16 mouse cellular contexts compared by ENCODE assay signal in genomic region chr9:40675203-40675958, GRCm38 (mm10). TPM values are rescaled to one million over a fixed set of nuclear protein-coding genes. Genes with fewer than 3 reads are reported as not detected.
DNase-seq lines count a peak whose midpoint lies in the region; ATAC-seq and TF ChIP-seq lines count a peak whose summit lies in the region.
"Had no signal": no experiment of that assay in that cellular context is flagged by ENCODE, and none has a peak within 500 bp of the region (broad histone marks: within the 10 kb centered on the region; RNA-seq: fewer than 3 reads in every experiment).

No protein-coding gene starts in this region.

- no peaks in the 10 kb centered on the region for H3K36me3 ChIP-seq in hindbrain, postnatal 0 days (ENCODE audit: insufficient read depth, low read length)
- H3K36me3 ChIP-seq in hindbrain, embryonic 10.5 days, result no peaks in the 10 kb centered on the region
- H3K36me3 ChIP-seq in midbrain, embryonic 10.5 days, result no peaks in the 10 kb centered on the region
- H3K36me3 ChIP-seq in midbrain, embryonic 13.5 days, result no peaks in the 10 kb centered on the region
- no peaks in the 10 kb centered on the region for H3K36me3 ChIP-seq in intestine, embryonic 16.5 days (ENCODE audit: control insufficient read depth, insufficient read depth, low read length)
- no peaks in the 10 kb centered on the region for H3K36me3 ChIP-seq in stomach, postnatal 0 days (ENCODE audit: control insufficient read depth, insufficient read depth, low read length)
- H3K36me3 ChIP-seq in midbrain, embryonic 15.5 days (replicated peaks), result no peaks in the 10 kb centered on the region
- H3K36me3 ChIP-seq: forebrain, embryonic 10.5 days; limb, embryonic 12.5 days had no signal

- H3K9ac ChIP-seq in hindbrain, postnatal 0 days (replicated peaks; ENCODE audit: low read length), result no peak overlapping the region
- no peak overlapping the region for H3K9ac ChIP-seq in midbrain, embryonic 13.5 days (replicated peaks)
- H3K9ac ChIP-seq in intestine, embryonic 16.5 days (ENCODE audit: low read depth, low read length), result no peak overlapping the region
- H3K9ac ChIP-seq in stomach, postnatal 0 days (ENCODE audit: low read length), result no peak overlapping the region
- no peak overlapping the region for H3K9ac ChIP-seq in midbrain, embryonic 15.5 days
- H3K9ac ChIP-seq: limb, embryonic 12.5 days had no signal

- TF ChIP-seq EP300 in stomach, postnatal 0 days (optimal IDR thresholded peaks at IDR 0.05), result no peak

- ATAC-seq in hindbrain, postnatal 0 days, result no peak
- no peak for ATAC-seq in midbrain, embryonic 13.5 days
- peak; percentile 64 for ATAC-seq in intestine, embryonic 16.5 days
- peak; percentile 67; the same call in 1 of the 2 replicates for ATAC-seq in stomach, postnatal 0 days (ENCODE audit: low FRiP score, low TSS enrichment)
- no peak for ATAC-seq in midbrain, embryonic 15.5 days (replicated peaks)

- H3K9me3 ChIP-seq in hindbrain, postnatal 0 days (ENCODE audit: low read length), result no peaks in the 10 kb centered on the region
- no peaks in the 10 kb centered on the region for H3K9me3 ChIP-seq in hindbrain, embryonic 10.5 days
- H3K9me3 ChIP-seq in midbrain, embryonic 10.5 days (replicated peaks), result no peaks in the 10 kb centered on the region
- H3K9me3 ChIP-seq in midbrain, embryonic 13.5 days, result no peaks in the 10 kb centered on the region
- no peaks in the 10 kb centered on the region for H3K9me3 ChIP-seq in intestine, embryonic 16.5 days (ENCODE audit: control insufficient read depth, low read length)
- H3K9me3 ChIP-seq in stomach, postnatal 0 days (ENCODE audit: control insufficient read depth, low read length), result no peaks in the 10 kb centered on the region
- H3K9me3 ChIP-seq in midbrain, embryonic 15.5 days, result no peaks in the 10 kb centered on the region
- H3K9me3 ChIP-seq: forebrain, embryonic 10.5 days; limb, embryonic 12.5 days had no signal

- peak overlapping the region; percentile 8; the same call in 1 of the 2 replicates for H3K27ac ChIP-seq in hindbrain, postnatal 0 days
- H3K27ac ChIP-seq in hindbrain, embryonic 10.5 days, result no peak overlapping the region
- H3K27ac ChIP-seq in midbrain, embryonic 10.5 days (replicated peaks), result 0 out of 2 replicates have a peak overlapping the region, but pooled peaks have one; percentile 13
- H3K27ac ChIP-seq in midbrain, embryonic 13.5 days, result no peak overlapping the region
- peak overlapping the region; percentile 89 for H3K27ac ChIP-seq in intestine, embryonic 16.5 days (ENCODE audit: low read length)
- H3K27ac ChIP-seq in stomach, postnatal 0 days (replicated peaks), result peak overlapping the region; percentile 71
- H3K27ac ChIP-seq in midbrain, embryonic 15.5 days, result no peak overlapping the region
- H3K27ac ChIP-seq: forebrain, embryonic 10.5 days; limb, embryonic 12.5 days had no signal

- peaks cover 12% of the 10 kb centered on the region for H3K4me1 ChIP-seq in hindbrain, postnatal 0 days (ENCODE audit: insufficient read depth, low read length)
- peaks cover 25% of the 10 kb centered on the region for H3K4me1 ChIP-seq in hindbrain, embryonic 10.5 days (replicated peaks)
- peaks cover 18% of the 10 kb centered on the region for H3K4me1 ChIP-seq in midbrain, embryonic 10.5 days
- H3K4me1 ChIP-seq in midbrain, embryonic 13.5 days (replicated peaks), result peaks cover 13% of the 10 kb centered on the region
- peaks cover 14% of the 10 kb centered on the region for H3K4me1 ChIP-seq in intestine, embryonic 16.5 days (ENCODE audit: control insufficient read depth, insufficient read depth, low read length)
- no peaks in the 10 kb centered on the region for H3K4me1 ChIP-seq in stomach, postnatal 0 days (replicated peaks; ENCODE audit: control insufficient read depth, insufficient read depth)
- H3K4me1 ChIP-seq in midbrain, embryonic 15.5 days, result peaks cover 9% of the 10 kb centered on the region

- DNase-seq in hindbrain, postnatal 0 days (ENCODE audit: low spot score), result no peak
- DNase-seq in hindbrain, embryonic 10.5 days (ENCODE audit: low spot score), result no peak
- DNase-seq in midbrain, embryonic 10.5 days (ENCODE audit: low spot score), result no peak
- DNase-seq in stomach, postnatal 0 days (ENCODE audit: low spot score), result no peak
- no peak for DNase-seq in layer of hippocampus, postnatal 25 days (ENCODE audit: extremely low spot score in 1 of 2, low spot score in 1 of 2)
- DNase-seq: right cerebral cortex, adult 18-20 months had no signal

- TF ChIP-seq CTCF in hindbrain, postnatal 0 days (IDR thresholded peaks at IDR 0.05; ENCODE audit: low read depth), result no peak
- no peak for TF ChIP-seq CTCF in stomach, postnatal 0 days (IDR thresholded peaks at IDR 0.05; ENCODE audit: low read depth)

- no peak overlapping the region for H3K4me3 ChIP-seq in hindbrain, postnatal 0 days (ENCODE audit: low read length)
- no peak overlapping the region for H3K4me3 ChIP-seq in hindbrain, embryonic 10.5 days
- H3K4me3 ChIP-seq in midbrain, embryonic 10.5 days, result no peak overlapping the region
- no peak overlapping the region for H3K4me3 ChIP-seq in midbrain, embryonic 13.5 days (replicated peaks)
- H3K4me3 ChIP-seq in intestine, embryonic 16.5 days (ENCODE audit: low read length), result no peak overlapping the region
- H3K4me3 ChIP-seq in stomach, postnatal 0 days (ENCODE audit: low read depth, low read length), result no peak overlapping the region
- no peak overlapping the region for H3K4me3 ChIP-seq in midbrain, embryonic 15.5 days
- H3K4me3 ChIP-seq: forebrain, embryonic 10.5 days; limb, embryonic 12.5 days had no signal

- H3K4me2 ChIP-seq in hindbrain, postnatal 0 days (ENCODE audit: low read depth, low read length), result no peak overlapping the region
- H3K4me2 ChIP-seq in midbrain, embryonic 13.5 days (replicated peaks), result no peak overlapping the region
- H3K4me2 ChIP-seq in intestine, embryonic 16.5 days (ENCODE audit: low read depth, low read length), result 0 out of 2 replicates have a peak overlapping the region, but pooled peaks have one; percentile 12
- H3K4me2 ChIP-seq in stomach, postnatal 0 days (replicated peaks; ENCODE audit: low read depth), result no peak overlapping the region
- no peak overlapping the region for H3K4me2 ChIP-seq in midbrain, embryonic 15.5 days
- H3K4me2 ChIP-seq: limb, embryonic 12.5 days had no signal

- WGBS in hindbrain, postnatal 0 days, result 78% methylated on average over 12 of the region's 12 CpGs
- WGBS in hindbrain, embryonic 10.5 days, result 76% methylated on average over 12 of the region's 12 CpGs
- 79% methylated on average over 12 of the region's 12 CpGs for WGBS in midbrain, embryonic 10.5 days
- WGBS in midbrain, embryonic 13.5 days, result 81% methylated on average over 12 of the region's 12 CpGs
- 44% methylated on average over 12 of the region's 12 CpGs for WGBS in intestine, embryonic 16.5 days
- 41% methylated on average over 12 of the region's 12 CpGs for WGBS in stomach, postnatal 0 days
- 85% methylated on average over 12 of the region's 12 CpGs for WGBS in midbrain, embryonic 15.5 days

- H3K27me3 ChIP-seq in hindbrain, postnatal 0 days (ENCODE audit: insufficient read depth, low read length), result no peaks in the 10 kb centered on the region
- H3K27me3 ChIP-seq in hindbrain, embryonic 10.5 days (ENCODE audit: insufficient read depth, poor library complexity, severe bottlenecking), result no peaks in the 10 kb centered on the region; the same call in 1 of the 2 replicates
- H3K27me3 ChIP-seq in midbrain, embryonic 10.5 days (ENCODE audit: low read depth, poor library complexity, severe bottlenecking), result no peaks in the 10 kb centered on the region
- H3K27me3 ChIP-seq in midbrain, embryonic 13.5 days, result no peaks in the 10 kb centered on the region
- H3K27me3 ChIP-seq in intestine, embryonic 16.5 days (replicated peaks; ENCODE audit: control insufficient read depth, insufficient read depth, low read length), result no peaks in the 10 kb centered on the region
- H3K27me3 ChIP-seq in stomach, postnatal 0 days (ENCODE audit: control insufficient read depth, insufficient read depth, low read length), result no peaks in the 10 kb centered on the region
- H3K27me3 ChIP-seq in midbrain, embryonic 15.5 days (replicated peaks), result no peaks in the 10 kb centered on the region
- H3K27me3 ChIP-seq: limb, embryonic 12.5 days had no signal

RNA-seq across cellular contexts. Expression of gene Gm21915, which starts 5.0 kb away (rescaled TPM):
- not detected in 2 replicates for total RNA-seq in hindbrain, postnatal 0 days (2014; rRNA removed)
- not detected in 2 replicates for polyA plus RNA-seq in hindbrain, postnatal 0 days (2015; fragmentation: Nextera tagmentation; extraction: Ambion mirVana)
- polyA plus RNA-seq in hindbrain, embryonic 10.5 days (2016; fragmentation: Nextera tagmentation; extraction: Ambion mirVana), result not detected in 2 replicates
- not detected in 2 replicates for polyA plus RNA-seq in midbrain, embryonic 10.5 days (2016; fragmentation: Nextera tagmentation; extraction: Ambion mirVana)
- not detected in 2 replicates for polyA plus RNA-seq in midbrain, embryonic 13.5 days (2015; fragmentation: Nextera tagmentation; extraction: Ambion mirVana)
- polyA plus RNA-seq in intestine, embryonic 16.5 days (2015; fragmentation: Nextera tagmentation; extraction: Ambion mirVana), result not detected in 2 replicates
- polyA plus RNA-seq in stomach, postnatal 0 days (2015; fragmentation: Nextera tagmentation; extraction: Ambion mirVana), result not detected in 2 replicates
- total RNA-seq in layer of hippocampus, postnatal 25 days (2021), result not detected
- not detected in 2 replicates for polyA plus RNA-seq in midbrain, embryonic 15.5 days (2015; fragmentation: Nextera tagmentation; extraction: Ambion mirVana)
- total RNA-seq: common myeloid progenitor, adult 5-6 weeks; layer of hippocampus, adult 18-20 months; megakaryocyte-erythroid progenitor cell, adult 5-6 weeks had no signal
- polyA plus RNA-seq: forebrain, embryonic 10.5 days; gonadal fat pad, adult 2 months; limb, embryonic 12.5 days; neural tube, embryonic 11.5 days had no signal

RNA-seq across cellular contexts. Expression of gene Clmp, which starts 10.4 kb away (rescaled TPM):
- 66.0 and 79.5 TPM in 2 replicates for total RNA-seq in hindbrain, postnatal 0 days (2014; rRNA removed)
- polyA plus RNA-seq in hindbrain, postnatal 0 days (2015; fragmentation: Nextera tagmentation; extraction: Ambion mirVana), result 42.3 and 43.3 TPM in 2 replicates
- polyA plus RNA-seq in hindbrain, embryonic 10.5 days (2016; fragmentation: Nextera tagmentation; extraction: Ambion mirVana), result 33.7 and 37.0 TPM in 2 replicates
- polyA plus RNA-seq in midbrain, embryonic 10.5 days (2016; fragmentation: Nextera tagmentation; extraction: Ambion mirVana), result 14.7 and 21.0 TPM in 2 replicates
- 43.6 and 45.8 TPM in 2 replicates for polyA plus RNA-seq in midbrain, embryonic 13.5 days (2015; fragmentation: Nextera tagmentation; extraction: Ambion mirVana)
- 20.9 and 22.2 TPM in 2 replicates for polyA plus RNA-seq in intestine, embryonic 16.5 days (2015; fragmentation: Nextera tagmentation; extraction: Ambion mirVana)
- polyA plus RNA-seq in stomach, postnatal 0 days (2015; fragmentation: Nextera tagmentation; extraction: Ambion mirVana), result 17.7 and 17.8 TPM in 2 replicates
- 10 to 100 TPM; 27.2 to 30.0 TPM for total RNA-seq in layer of hippocampus, postnatal 25 days (2021)
- 49.0 and 57.0 TPM in 2 replicates for polyA plus RNA-seq in midbrain, embryonic 15.5 days (2015; fragmentation: Nextera tagmentation; extraction: Ambion mirVana)
- total RNA-seq: common myeloid progenitor, adult 5-6 weeks had no signal

Comparison
In these comparisons a context has a peak if more than half of its experiments do, and no peak if none do; other contexts are left out.
1. H3K27ac ChIP-seq: peak in hindbrain, postnatal 0 days (single experiment), midbrain, embryonic 10.5 days (single experiment), intestine, embryonic 16.5 days (single experiment) and stomach, postnatal 0 days (single experiment); none in hindbrain, embryonic 10.5 days (single experiment), midbrain, embryonic 13.5 days (single experiment) and midbrain, embryonic 15.5 days (single experiment).
2. ATAC-seq: peak in intestine, embryonic 16.5 days (single experiment) and stomach, postnatal 0 days (single experiment); none in hindbrain, postnatal 0 days (single experiment), midbrain, embryonic 13.5 days (single experiment) and midbrain, embryonic 15.5 days (single experiment).